Mouse (Mus musculus) kidney, embryonic 14.5 days (tissue): ENCODE results near the gene Hist1h4b. TPM values are rescaled to one million over a fixed set of nuclear protein-coding genes. Genes with fewer than 3 reads are reported as not detected.

Experiments used
- ATAC-seq: fragments of 200-750 bp; cut with Nextera tagmentation; 2 replicates; pipeline ENCODE4 v1.8.0; 2017; ENCODE audit warnings: moderate number of reproducible peaks, mild to moderate bottlenecking, moderate TSS enrichment, moderate library complexity; ENCODE audit not compliant: low FRiP score, low TSS enrichment
- H3K27ac ChIP-seq: fragments of 300-500 bp; sonication (generic); 2 replicates; pipeline ENCODE4 v1.5.1; 2014; ENCODE audit warnings: low read depth, mild to moderate bottlenecking, low read length, moderate library complexity, mixed read lengths
- H3K27me3 ChIP-seq: fragments of 300-500 bp; sonication (generic); 2 replicates; pipeline ENCODE4 v1.6.1; 2014; ENCODE audit warnings: mild to moderate bottlenecking, low read length; ENCODE audit not compliant: control insufficient read depth, insufficient read depth
- H3K36me3 ChIP-seq: fragments of 300-500 bp; sonication (generic); 2 replicates; pipeline ENCODE4 v1.6.1; 2014; ENCODE audit warnings: low read length, mixed read lengths; ENCODE audit not compliant: control insufficient read depth, insufficient read depth
- H3K4me1 ChIP-seq: fragments of 300-500 bp; sonication (generic); 2 replicates; pipeline ENCODE4 v1.6.1; 2014; ENCODE audit warnings: low read length, mixed read lengths; ENCODE audit not compliant: control insufficient read depth, insufficient read depth
- H3K4me2 ChIP-seq: fragments of 300-500 bp; sonication (generic); replicated peaks from 2 replicates; pipeline ENCODE4 v1.6.1; 2014; ENCODE audit warnings: low read depth, mild to moderate bottlenecking, low read length
- H3K4me3 ChIP-seq: fragments of 300-500 bp; sonication (generic); 2 replicates; pipeline ENCODE4 v1.5.1; 2014; ENCODE audit warnings: mild to moderate bottlenecking, low read length
- H3K9ac ChIP-seq: fragments of 300-500 bp; sonication (generic); 2 replicates; pipeline ENCODE4 v1.6.1; 2014; ENCODE audit warnings: low read depth, mild to moderate bottlenecking, low read length, moderate library complexity
- H3K9me3 ChIP-seq: fragments of 300-500 bp; sonication (generic); 2 replicates; pipeline ENCODE4 v1.6.1; 2016; ENCODE audit warnings: low read length; ENCODE audit not compliant: control insufficient read depth
- WGBS: fragments of 180-500 bp; shearing (Covaris S2); extraction: QIAGEN DNeasy Blood & Tissue Kit; methylation state at CpG from one replicate; pipeline ENCODE4 v1.1.7; 2014; 5-methylcytosine and 5-hydroxymethylcytosine counted together
- polyA plus RNA-seq: library from polyadenylated mRNA; unstranded; fragments of >200 nt; fragmentation: Nextera tagmentation; extraction: Ambion mirVana; gene quantifications from 2 replicates; pipeline ENCODE4 v1.2.1, GENCODE M21; 2014

Hist1h4b gene
- polyA plus RNA-seq, 1 experiment from 2014 or later = 7.0 TPM

DNA sequence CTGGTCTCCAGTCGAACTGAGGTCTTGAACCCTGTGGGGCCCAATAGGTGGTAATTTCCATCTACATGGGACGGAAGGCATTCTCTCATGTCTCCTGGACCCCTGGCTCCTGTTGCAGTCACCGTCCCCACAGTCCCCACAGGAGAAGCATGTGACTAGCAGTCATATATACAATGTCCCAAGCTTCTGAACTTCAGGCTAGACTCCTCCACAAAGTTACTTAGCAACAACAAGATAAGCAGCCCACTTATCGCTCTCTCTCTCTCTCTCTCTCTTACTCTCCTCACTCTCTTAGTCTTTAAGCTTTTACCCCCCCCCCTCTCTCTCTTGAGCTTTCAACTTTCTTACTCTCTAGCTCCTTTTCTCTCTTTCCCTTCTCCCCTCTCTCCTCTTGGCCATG lies 32.6 kb upstream of the Hist1h4b start:
- no peak for ATAC-seq
- no peaks in the 10 kb centered on the region for H3K36me3 ChIP-seq
- H3K27ac ChIP-seq = no peak overlapping the region
- no peak overlapping the region for H3K4me2 ChIP-seq
- 71% methylated on average over 4 of the region's 4 CpGs for WGBS
- H3K4me1 ChIP-seq = no peaks in the 10 kb centered on the region
- no peaks in the 10 kb centered on the region for H3K27me3 ChIP-seq
- H3K9ac ChIP-seq = no peak overlapping the region
- H3K4me3 ChIP-seq = no peak overlapping the region
- no peaks in the 10 kb centered on the region for H3K9me3 ChIP-seq

DNA sequence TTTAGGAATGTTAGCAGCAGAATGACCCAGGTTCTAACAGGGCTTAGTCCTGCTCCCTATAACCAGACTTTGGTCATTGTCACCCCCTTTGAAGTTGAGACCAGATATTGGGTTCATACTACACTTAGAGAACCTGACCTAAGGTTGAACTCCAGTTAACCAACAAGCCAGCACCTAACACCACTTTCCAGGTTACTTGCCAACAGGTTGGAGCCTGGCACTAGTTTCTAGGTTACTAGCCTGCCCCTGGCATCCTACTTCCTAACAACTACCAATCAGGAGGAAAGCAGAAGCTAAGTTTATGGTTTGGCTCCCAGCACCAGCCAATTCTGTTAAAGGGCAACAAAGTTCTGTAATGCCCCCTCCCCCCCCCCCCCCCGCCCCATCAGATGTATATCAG lies 31.6 kb upstream of the Hist1h4b start:
- Histone ChIP-seq H3K27ac (no peak overlapping the region), H3K4me2 (no peak overlapping the region), H3K9me3 (no peaks in the 10 kb centered on the region), H3K9ac (no peak overlapping the region), H3K27me3 (no peaks in the 10 kb centered on the region), H3K4me1 (no peaks in the 10 kb centered on the region), H3K36me3 (no peaks in the 10 kb centered on the region), H3K4me3 (no peak overlapping the region)
- ATAC-seq = no peak
- WGBS = 60% methylated on average over 1 of the region's 1 CpGs

DNA sequence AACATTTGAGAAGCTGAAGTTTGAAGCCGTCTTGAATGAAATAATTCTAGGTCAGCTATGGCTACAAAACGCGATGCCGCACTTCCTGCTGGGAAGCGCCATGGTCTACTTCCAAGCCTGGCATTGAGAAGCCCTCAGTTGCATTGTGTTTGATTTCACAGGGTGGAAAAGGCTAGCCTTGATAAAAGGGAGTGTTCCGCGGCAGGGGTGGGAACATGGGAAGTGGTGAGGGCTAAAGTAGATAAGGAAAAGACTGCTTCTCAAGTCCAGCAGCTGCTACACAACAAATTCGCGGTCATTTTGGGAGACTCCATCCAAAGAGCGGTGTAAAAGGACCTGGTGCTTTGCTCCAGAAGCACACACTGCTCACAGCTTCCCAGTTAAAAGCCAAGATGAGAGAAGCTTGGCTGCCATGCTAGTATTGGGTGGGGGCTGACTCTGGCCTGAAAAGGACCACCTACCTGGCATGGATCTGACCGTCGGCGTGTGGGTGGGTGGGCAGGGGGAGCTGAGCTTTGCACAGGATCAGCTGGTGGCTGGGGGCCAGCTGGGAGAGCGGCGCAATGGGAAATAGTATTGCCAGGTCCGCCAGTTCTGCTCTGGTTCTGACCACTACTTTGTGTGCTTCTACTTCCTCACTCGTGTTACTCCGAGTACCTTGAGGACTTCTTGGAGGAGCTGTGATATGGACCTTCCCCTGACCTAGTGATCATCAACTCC lies 28.2 kb upstream of the Hist1h4b start:
- no peak overlapping the region for H3K27ac ChIP-seq
- no peaks in the 10 kb centered on the region for H3K36me3 ChIP-seq
- no peaks in the 10 kb centered on the region for H3K9me3 ChIP-seq
- ATAC-seq = no peak
- H3K9ac ChIP-seq = no peak overlapping the region
- WGBS = 91% methylated on average over 18 of the region's 18 CpGs
- no peaks in the 10 kb centered on the region for H3K27me3 ChIP-seq
- no peak overlapping the region for H3K4me2 ChIP-seq
- H3K4me1 ChIP-seq = peaks cover 5% of the 10 kb centered on the region; the same call in 1 of the 2 replicates
- no peak overlapping the region for H3K4me3 ChIP-seq

DNA sequence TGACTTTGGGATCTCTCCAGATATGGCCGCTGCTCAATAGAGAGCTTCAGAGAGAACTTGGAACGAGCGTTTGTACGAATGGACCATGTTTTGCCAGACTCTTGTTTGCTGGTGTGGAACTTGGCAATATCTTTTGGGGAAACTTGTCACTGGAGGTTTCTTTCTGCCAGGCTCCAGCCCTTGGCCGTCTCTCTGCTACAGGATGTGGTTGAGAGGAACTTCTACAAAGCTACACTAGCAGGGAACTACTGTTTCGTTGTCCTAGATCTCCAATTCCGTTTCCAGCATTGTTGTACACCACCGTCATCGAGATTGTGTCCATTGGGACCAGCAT lies 27.7 kb upstream of the Hist1h4b start:
- no peak overlapping the region for H3K4me3 ChIP-seq
- ATAC-seq = no peak
- 90% methylated on average over 9 of the region's 9 CpGs for WGBS

DNA sequence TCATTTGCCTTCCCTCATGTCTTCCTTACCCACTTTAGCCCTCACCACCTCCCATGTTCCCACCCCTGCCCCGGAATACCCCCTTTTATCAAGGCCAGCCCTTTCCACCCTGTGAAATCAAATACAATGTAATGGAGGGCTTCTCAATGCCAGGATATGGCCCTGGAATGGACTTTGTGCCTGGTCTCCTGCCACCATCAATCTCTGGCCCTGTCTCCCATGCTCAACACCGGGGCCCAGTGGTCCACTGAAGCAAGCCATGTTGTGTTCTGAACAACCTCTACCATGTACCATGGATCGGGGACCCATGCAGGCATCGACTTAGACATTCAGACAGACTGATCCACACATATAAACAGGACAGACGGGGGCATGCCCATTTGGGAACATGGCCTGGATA lies 27.1 kb upstream of the Hist1h4b start:
- Histone ChIP-seq H3K36me3 (no peaks in the 10 kb centered on the region), H3K4me2 (no peak overlapping the region), H3K4me3 (no peak overlapping the region), H3K9ac (no peak overlapping the region), H3K27ac (no peak overlapping the region), H3K27me3 (no peaks in the 10 kb centered on the region), H3K9me3 (no peaks in the 10 kb centered on the region), H3K4me1 (peaks cover 5% of the 10 kb centered on the region; the same call in 1 of the 2 replicates)
- no peak for ATAC-seq
- WGBS = 94% methylated on average over 5 of the region's 5 CpGs

More for the DNA sequence above, 27.7 kb upstream of the Hist1h4b start:
- H3K4me2 ChIP-seq = no peak overlapping the region
- H3K27me3 ChIP-seq = no peaks in the 10 kb centered on the region
- H3K36me3 ChIP-seq = no peaks in the 10 kb centered on the region
- no peak overlapping the region for H3K27ac ChIP-seq
- no peaks in the 10 kb centered on the region for H3K9me3 ChIP-seq
- peaks cover 5% of the 10 kb centered on the region; the same call in 1 of the 2 replicates for H3K4me1 ChIP-seq
- no peak overlapping the region for H3K9ac ChIP-seq

DNA sequence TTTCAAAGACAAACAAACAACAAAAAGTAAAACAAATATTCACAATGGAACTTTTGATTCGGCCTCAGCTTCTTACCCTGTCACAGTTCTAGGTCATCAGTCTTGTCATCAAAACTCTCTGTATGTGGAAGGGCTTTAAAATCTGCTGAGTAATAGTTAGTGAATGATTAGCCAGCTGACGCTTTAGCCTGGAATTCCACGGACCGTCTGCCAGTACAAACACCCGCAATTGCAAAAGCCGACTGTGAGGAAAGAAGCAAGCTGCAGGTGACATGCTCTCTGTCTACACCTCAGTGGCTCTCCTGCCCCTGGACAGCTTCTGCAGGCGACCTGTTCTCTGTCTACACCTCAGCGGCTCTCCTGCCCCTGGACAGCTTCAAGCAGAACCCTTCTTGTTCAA lies 26.3 kb upstream of the Hist1h4b start:
- Histone ChIP-seq H3K27me3 (no peaks in the 10 kb centered on the region), H3K4me3 (no peak overlapping the region), H3K4me2 (no peak overlapping the region), H3K27ac (no peak overlapping the region), H3K9ac (no peak overlapping the region), H3K9me3 (no peaks in the 10 kb centered on the region), H3K36me3 (no peaks in the 10 kb centered on the region), H3K4me1 (peaks cover 5% of the 10 kb centered on the region; the same call in 1 of the 2 replicates)
- ATAC-seq = 0 out of 2 replicates have a peak, but pooled peaks have one; percentile 38
- 32% methylated on average over 8 of the region's 8 CpGs for WGBS

DNA sequence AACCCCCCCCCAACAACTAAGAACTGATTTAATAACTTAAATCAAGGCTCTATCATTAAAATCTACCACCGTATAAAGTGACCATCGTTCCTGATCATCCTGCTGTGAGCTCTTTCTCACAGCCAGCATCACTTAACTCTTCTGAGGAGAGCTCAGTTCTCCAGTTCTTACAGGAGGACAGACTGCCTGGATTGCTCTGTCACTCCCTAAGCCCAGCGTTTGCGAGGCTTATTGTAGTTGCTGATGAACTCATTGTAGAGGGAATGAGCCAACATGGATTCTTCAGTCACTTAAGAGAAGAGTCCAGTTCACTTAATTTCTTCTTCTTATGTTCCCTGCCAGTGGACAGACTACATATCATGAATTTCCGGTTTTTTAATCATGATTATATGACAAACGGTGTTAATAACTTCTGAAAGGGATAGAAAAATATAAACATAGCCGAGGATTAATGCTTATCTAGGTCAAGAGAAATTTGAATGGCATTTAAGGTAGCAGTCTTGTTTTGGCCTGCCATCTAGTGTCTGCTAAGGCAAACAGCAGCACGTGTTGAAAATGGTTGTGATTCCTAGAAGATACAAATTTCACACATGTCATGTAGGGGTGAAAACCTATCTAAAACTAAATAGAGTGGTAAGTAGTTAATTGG lies 24.5 kb upstream of the Hist1h4b start:
- H3K36me3 ChIP-seq = no peaks in the 10 kb centered on the region
- H3K9ac ChIP-seq = no peak overlapping the region
- no peaks in the 10 kb centered on the region for H3K27me3 ChIP-seq
- no peak overlapping the region for H3K27ac ChIP-seq
- peaks cover 5% of the 10 kb centered on the region; the same call in 1 of the 2 replicates for H3K4me1 ChIP-seq
- H3K4me3 ChIP-seq = no peak overlapping the region
- ATAC-seq = no peak
- WGBS = 23% methylated on average over 8 of the region's 8 CpGs
- H3K4me2 ChIP-seq = no peak overlapping the region
- no peaks in the 10 kb centered on the region for H3K9me3 ChIP-seq

DNA sequence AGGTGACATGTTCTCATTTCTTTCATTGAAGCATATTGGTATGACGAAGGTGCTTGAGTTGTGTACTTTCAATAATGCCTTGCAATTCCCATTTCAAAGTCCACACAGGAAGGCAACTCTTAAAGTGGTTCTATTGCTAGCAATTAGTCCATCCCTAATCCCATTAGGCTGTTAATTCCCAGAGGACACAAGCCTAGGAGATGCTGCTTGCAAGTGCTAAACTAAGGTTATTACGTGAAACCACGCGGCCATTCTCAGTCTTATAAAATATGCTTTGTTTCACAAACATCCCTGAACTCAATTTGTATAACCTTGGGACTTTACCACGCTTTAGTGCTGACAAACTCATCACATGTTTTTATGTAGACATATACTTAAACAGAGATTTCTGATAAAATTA lies 19.7 kb upstream of the Hist1h4b start:
- no peaks in the 10 kb centered on the region for H3K27me3 ChIP-seq
- no peak for ATAC-seq
- no peak overlapping the region for H3K9ac ChIP-seq
- no peak overlapping the region for H3K4me3 ChIP-seq
- 79% methylated on average over 5 of the region's 5 CpGs for WGBS
- peaks cover 7% of the 10 kb centered on the region; the same call in 1 of the 2 replicates for H3K4me1 ChIP-seq
- no peak overlapping the region for H3K27ac ChIP-seq
- no peaks in the 10 kb centered on the region for H3K36me3 ChIP-seq
- H3K4me2 ChIP-seq = no peak overlapping the region
- H3K9me3 ChIP-seq = no peaks in the 10 kb centered on the region

DNA sequence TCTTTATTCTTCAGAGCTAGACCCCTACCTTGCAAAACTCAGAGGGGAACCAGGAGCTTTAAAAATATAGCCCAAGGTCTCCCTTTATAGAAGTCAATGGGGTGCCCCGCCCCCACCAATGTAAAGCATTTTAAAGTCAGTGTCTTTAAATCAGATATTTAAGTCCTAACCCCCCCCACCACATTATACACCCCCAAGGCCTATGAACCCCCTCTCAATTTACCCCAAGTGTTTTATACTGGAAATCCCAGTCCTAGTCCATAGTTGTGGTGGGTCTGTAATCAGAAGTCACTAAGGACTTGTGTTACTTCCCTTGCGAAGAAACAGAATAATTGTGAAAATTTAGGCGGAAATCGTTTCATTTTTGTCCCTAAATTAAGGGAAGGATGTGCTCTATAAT lies 18.8 kb upstream of the Hist1h4b start:
- peak overlapping the region; percentile 72 for H3K4me2 ChIP-seq
- H3K9ac ChIP-seq = peak overlapping the region; percentile 74
- no peaks in the 10 kb centered on the region for H3K27me3 ChIP-seq
- WGBS = 27% methylated on average over 4 of the region's 4 CpGs
- H3K4me1 ChIP-seq = peaks cover 7% of the 10 kb centered on the region; the same call in 1 of the 2 replicates
- no peak for ATAC-seq
- peak overlapping the region; percentile 99 for H3K27ac ChIP-seq
- peak overlapping the region; percentile 51; the same call in 1 of the 2 replicates for H3K4me3 ChIP-seq
- no peaks in the 10 kb centered on the region for H3K36me3 ChIP-seq
- no peaks in the 10 kb centered on the region for H3K9me3 ChIP-seq
